Mouse (Mus musculus): ENCODE measurements around the gene Fbxo39. TPM values are rescaled to one million over a fixed set of nuclear protein-coding genes. Genes with fewer than 3 reads are reported as not detected.

Fbxo39 gene
- polyA plus RNA-seq (2014; fragmentation: Nextera tagmentation; extraction: Ambion mirVana), result not detected in 2 replicates

DNA sequence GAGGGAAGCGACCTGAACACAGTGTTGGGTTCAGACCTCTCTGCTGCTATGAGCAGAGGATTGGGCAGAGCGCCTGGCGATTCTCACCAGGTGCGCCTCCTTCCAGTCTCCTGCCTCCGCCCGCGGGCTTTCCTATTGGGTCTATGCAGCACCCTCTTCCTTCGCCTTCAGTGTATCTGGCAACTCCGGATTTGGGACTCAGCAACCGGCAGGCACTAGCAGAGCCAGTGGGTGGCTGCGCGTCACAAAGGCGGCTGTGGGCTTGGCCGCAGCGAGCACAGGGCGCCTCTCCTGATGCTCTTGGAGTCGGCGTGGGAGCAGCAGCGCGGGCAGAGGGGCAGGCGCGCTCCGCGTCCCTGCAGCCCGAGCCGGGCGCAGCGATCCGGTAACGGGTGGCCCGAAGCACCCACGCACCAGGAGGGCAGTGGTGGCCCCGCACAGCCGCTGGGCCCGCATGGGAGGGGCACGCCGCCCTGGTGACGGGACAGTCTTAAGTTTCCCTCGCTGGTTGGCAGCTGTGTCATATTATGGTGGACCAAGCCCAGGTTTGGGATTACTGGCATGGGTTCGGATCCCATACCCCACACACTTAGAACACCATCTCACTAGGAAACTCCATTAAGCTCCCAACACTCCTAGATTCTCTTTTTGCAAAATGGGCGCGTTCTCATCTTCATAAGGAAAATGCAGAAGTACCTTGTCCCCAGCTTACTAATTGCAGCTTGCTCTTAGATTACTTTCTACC, at the start of gene Fbxo39:
Fbxo39 (plus strand) TSS at position 294 of the 745 bp plus-strand sequence.
- H3K9me3 ChIP-seq (ENCODE audit: control insufficient read depth, low read length), result no peaks in the 10 kb centered on the region
- H3K27me3 ChIP-seq (ENCODE audit: control insufficient read depth, insufficient read depth, low read length), result peaks cover 19% of the 10 kb centered on the region
- no peaks in the 10 kb centered on the region for H3K36me3 ChIP-seq (replicated peaks; ENCODE audit: control insufficient read depth, insufficient read depth)
- peak within 1 kb of the TSS; percentile 54 for H3K4me2 ChIP-seq (replicated peaks)
- DNase-seq (ENCODE audit: low spot score) (no peak), ATAC-seq (ENCODE audit: low FRiP score) (no peak)
- H3K4me1 ChIP-seq (replicated peaks; ENCODE audit: control insufficient read depth, insufficient read depth, low read length), result 0 out of 2 replicates have a peak, but pooled peaks cover 3% of the 10 kb centered on the region
- peak within 1 kb of the TSS; percentile 45 for H3K9ac ChIP-seq
- H3K27ac ChIP-seq, result no peak within 1 kb of the TSS
- peak within 1 kb of the TSS; percentile 31 for H3K4me3 ChIP-seq (replicated peaks; ENCODE audit: low read length)
- WGBS, result 13% methylated on average over 42 of the region's 42 CpGs

DNA sequence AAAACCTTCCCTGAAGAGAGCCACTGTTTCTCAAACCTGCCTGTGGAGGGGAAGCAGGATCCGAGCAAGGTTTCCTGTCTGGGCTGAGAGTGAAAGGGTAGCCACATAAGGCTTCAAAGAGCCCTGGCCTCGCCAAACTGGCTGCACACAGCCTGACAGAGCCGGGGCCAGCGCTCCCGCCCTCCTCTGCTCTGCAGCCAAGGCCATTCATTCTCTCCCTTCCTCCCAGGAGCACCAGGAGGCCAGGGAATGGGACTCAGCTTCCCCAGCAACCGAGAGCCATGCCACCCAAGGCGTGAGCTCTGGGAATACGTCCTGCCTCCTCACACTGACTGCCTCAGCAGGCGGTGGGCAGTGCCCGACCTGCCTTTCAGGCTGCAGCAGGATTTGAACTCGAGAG, 48.8 kb upstream of the Fbxo39 start:
- no peaks in the 10 kb centered on the region for H3K36me3 ChIP-seq (replicated peaks; ENCODE audit: control insufficient read depth, insufficient read depth)
- DNase-seq (ENCODE audit: low spot score), result no peak
- H3K4me1 ChIP-seq (replicated peaks; ENCODE audit: control insufficient read depth, insufficient read depth, low read length), result peaks cover 4% of the 10 kb centered on the region; the same call in 1 of the 2 replicates
- H3K27ac ChIP-seq, result no peak overlapping the region
- H3K9ac ChIP-seq, result no peak overlapping the region
- no peaks in the 10 kb centered on the region for H3K9me3 ChIP-seq (ENCODE audit: control insufficient read depth, low read length)
- ATAC-seq (ENCODE audit: low FRiP score), result no peak
- H3K4me2 ChIP-seq (replicated peaks), result 0 out of 2 replicates have a peak overlapping the region, but pooled peaks have one; percentile 72
- peaks cover 25% of the 10 kb centered on the region for H3K27me3 ChIP-seq (ENCODE audit: control insufficient read depth, insufficient read depth, low read length)
- peak overlapping the region; percentile 34; the same call in 1 of the 2 replicates for H3K4me3 ChIP-seq (replicated peaks; ENCODE audit: low read length)
- 6% methylated on average over 11 of the region's 11 CpGs for WGBS

DNA sequence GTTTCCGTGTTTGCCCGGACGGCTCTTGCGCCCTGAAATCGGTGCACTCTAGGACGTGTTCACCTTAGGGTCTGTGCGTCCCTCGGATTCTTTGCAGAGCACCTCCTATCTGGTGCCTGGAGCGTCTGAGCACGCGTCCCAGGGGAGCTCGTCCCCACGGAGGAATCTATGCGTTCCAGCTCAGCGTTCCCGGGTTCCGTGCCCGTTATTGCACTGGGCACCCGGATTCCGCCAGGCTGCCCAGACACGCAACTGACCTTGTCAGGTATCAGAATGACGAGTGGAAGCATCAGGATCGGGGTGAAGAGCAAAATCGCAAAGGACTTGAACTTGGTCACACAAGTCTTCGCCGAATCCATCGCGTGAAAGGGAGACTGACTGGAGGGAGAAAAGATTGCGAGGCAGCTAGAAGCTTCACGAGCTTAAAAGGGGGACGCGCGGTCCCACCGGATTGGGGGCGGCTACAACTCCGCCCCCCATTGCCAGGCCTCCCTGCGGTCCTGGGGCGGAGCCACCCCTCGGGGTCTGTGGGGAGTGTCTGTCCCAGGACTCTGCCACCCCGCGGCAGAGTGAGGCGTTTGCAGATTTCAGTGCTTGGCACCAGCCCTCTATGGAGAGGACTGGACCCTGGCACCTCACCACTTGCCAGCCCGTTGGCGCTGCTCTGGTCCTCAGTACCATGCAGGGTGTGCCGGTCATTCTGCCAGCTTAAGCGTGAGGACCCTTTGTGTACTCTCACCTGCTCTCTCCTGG, 47.9 kb upstream of the Fbxo39 start:
- H3K27ac ChIP-seq, result no peak overlapping the region
- peaks cover 4% of the 10 kb centered on the region; the same call in 1 of the 2 replicates for H3K4me1 ChIP-seq (replicated peaks; ENCODE audit: control insufficient read depth, insufficient read depth, low read length)
- DNase-seq (ENCODE audit: low spot score), result peak; percentile 57
- peak overlapping the region; percentile 34 for H3K4me3 ChIP-seq (replicated peaks; ENCODE audit: low read length)
- WGBS, result 2% methylated on average over 46 of the region's 46 CpGs
- H3K9me3 ChIP-seq (ENCODE audit: control insufficient read depth, low read length), result no peaks in the 10 kb centered on the region
- H3K9ac ChIP-seq, result peak overlapping the region; percentile 47
- peak; percentile 83 for ATAC-seq (ENCODE audit: low FRiP score)
- H3K4me2 ChIP-seq (replicated peaks), result peak overlapping the region; percentile 72
- H3K27me3 ChIP-seq (ENCODE audit: control insufficient read depth, insufficient read depth, low read length), result peaks cover 25% of the 10 kb centered on the region
- H3K36me3 ChIP-seq (replicated peaks; ENCODE audit: control insufficient read depth, insufficient read depth), result no peaks in the 10 kb centered on the region

DNA sequence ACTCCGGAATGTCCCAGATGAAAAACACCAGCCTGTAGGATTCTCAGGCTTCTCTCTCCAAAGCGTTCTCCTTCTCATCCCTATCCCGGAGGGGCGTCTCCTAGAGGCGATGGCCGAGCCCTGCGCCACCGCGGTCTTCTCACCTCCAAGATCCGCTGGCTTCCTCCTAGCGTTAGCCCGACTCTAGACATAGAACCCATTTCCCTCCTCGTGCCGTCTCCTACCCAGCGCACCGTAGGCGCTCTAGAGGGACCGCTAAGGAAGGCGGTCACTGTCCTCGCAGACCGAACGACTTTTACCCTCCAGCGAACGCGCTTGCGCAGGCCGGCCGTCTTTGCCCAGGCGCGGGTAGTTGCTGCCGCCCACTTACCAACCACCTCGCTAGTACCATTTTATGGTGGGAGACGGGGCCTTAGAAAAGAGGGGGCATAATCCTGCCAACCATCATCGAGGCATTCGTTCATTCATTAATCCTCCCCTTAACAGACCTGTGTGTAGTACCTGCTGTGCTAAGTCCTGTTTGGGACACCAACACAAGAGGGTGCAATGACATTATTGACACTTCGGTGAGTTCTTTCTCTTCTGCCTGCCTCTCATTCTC, 47.2 kb upstream of the Fbxo39 start, which contains the start of gene Slc13a5:
Slc13a5 (minus strand) TSS at position 263 of the 601 bp plus-strand sequence.
- peak; percentile 60; the same call in 1 of the 2 replicates for ATAC-seq (ENCODE audit: low FRiP score)
- H3K9me3 ChIP-seq (ENCODE audit: control insufficient read depth, low read length), result no peaks in the 10 kb centered on the region
- peaks cover 25% of the 10 kb centered on the region for H3K27me3 ChIP-seq (ENCODE audit: control insufficient read depth, insufficient read depth, low read length)
- no peak within 1 kb of the TSS for H3K27ac ChIP-seq
- peak; percentile 39 for DNase-seq (ENCODE audit: low spot score)
- no peaks in the 10 kb centered on the region for H3K36me3 ChIP-seq (replicated peaks; ENCODE audit: control insufficient read depth, insufficient read depth)
- peak within 1 kb of the TSS; percentile 72 for H3K4me2 ChIP-seq (replicated peaks)
- H3K4me3 ChIP-seq (replicated peaks; ENCODE audit: low read length), result peak within 1 kb of the TSS; percentile 34
- H3K4me1 ChIP-seq (replicated peaks; ENCODE audit: control insufficient read depth, insufficient read depth, low read length), result peaks cover 4% of the 10 kb centered on the region; the same call in 1 of the 2 replicates
- peak within 1 kb of the TSS; percentile 47 for H3K9ac ChIP-seq
- 3% methylated on average over 36 of the region's 36 CpGs for whole genome bisulfite sequencing

DNA sequence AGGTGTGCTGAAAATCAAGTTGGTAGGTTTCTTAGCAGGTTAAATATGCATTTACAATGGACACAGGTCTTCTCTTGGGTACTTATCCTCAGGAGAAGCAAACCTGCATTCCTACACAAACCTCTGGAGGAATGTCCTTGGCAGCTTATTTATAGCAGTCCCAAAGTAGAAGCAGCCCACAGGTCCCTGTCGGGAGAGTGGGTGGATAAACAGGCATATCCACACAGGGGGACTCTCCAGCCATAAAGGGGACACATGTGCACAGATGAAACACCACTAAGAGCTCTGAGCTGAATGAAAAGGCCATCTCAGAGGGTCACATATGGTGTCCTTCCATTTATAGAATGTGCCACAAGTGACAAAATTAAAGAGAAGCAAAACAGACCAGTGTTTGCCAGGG, 42.5 kb upstream of the Fbxo39 start:
- Histone ChIP-seq H3K27ac (no peak overlapping the region), H3K4me2 (replicated peaks) (no peak overlapping the region), H3K27me3 (ENCODE audit: control insufficient read depth, insufficient read depth, low read length) (0 out of 2 replicates have a peak, but pooled peaks cover 5% of the 10 kb centered on the region), H3K4me3 (replicated peaks; ENCODE audit: low read length) (no peak overlapping the region), H3K36me3 (replicated peaks; ENCODE audit: control insufficient read depth, insufficient read depth) (no peaks in the 10 kb centered on the region), H3K9me3 (ENCODE audit: control insufficient read depth, low read length) (no peaks in the 10 kb centered on the region), H3K9ac (no peak overlapping the region), H3K4me1 (replicated peaks; ENCODE audit: control insufficient read depth, insufficient read depth, low read length) (no peaks in the 10 kb centered on the region)
- no peak for DNase-seq (ENCODE audit: low spot score)
- 79% methylated on average over 1 of the region's 1 CpGs for WGBS
- ATAC-seq (ENCODE audit: low FRiP score), result no peak

DNA sequence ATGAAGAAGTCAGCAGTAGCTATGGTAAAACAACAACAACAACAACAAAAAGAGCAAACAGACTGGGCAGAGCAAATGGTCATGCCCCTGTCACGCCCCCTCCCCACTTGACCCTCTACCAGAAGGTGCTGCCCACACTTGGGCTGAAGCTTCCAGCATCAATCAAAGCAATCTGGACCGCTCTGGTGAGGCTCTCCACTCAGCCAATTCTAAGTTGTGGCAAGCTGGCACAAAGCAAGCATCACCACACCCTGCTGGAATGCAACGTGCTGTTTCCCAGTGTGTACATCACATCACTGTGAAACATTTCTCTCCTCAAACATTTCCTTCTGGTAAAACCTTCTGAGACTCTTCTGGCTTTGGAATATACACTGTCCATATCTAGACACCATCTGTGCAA, 40.9 kb upstream of the Fbxo39 start:
- Histone ChIP-seq H3K27me3 (ENCODE audit: control insufficient read depth, insufficient read depth, low read length) (no peaks in the 10 kb centered on the region), H3K27ac (no peak overlapping the region), H3K4me3 (replicated peaks; ENCODE audit: low read length) (no peak overlapping the region), H3K4me2 (replicated peaks) (no peak overlapping the region), H3K4me1 (replicated peaks; ENCODE audit: control insufficient read depth, insufficient read depth, low read length) (no peaks in the 10 kb centered on the region), H3K9ac (no peak overlapping the region), H3K9me3 (ENCODE audit: control insufficient read depth, low read length) (no peaks in the 10 kb centered on the region), H3K36me3 (replicated peaks; ENCODE audit: control insufficient read depth, insufficient read depth) (no peaks in the 10 kb centered on the region)
- 65% methylated on average over 3 of the region's 3 CpGs for WGBS
- ATAC-seq (ENCODE audit: low FRiP score) (no peak), DNase-seq (ENCODE audit: low spot score) (no peak)

- DNase-seq (ENCODE audit: low spot score) (no peak), ATAC-seq (ENCODE audit: low FRiP score) (no peak)
- no peak overlapping the region for H3K4me2 ChIP-seq (replicated peaks)
- H3K9me3 ChIP-seq (ENCODE audit: control insufficient read depth, low read length), result no peaks in the 10 kb centered on the region
- no peak overlapping the region for H3K27ac ChIP-seq
- no peak overlapping the region for H3K4me3 ChIP-seq (replicated peaks; ENCODE audit: low read length)
- no peak overlapping the region for H3K9ac ChIP-seq
- 86% methylated on average over 5 of the region's 5 CpGs for WGBS
- no peaks in the 10 kb centered on the region for H3K27me3 ChIP-seq (ENCODE audit: control insufficient read depth, insufficient read depth, low read length)
- no peaks in the 10 kb centered on the region for H3K36me3 ChIP-seq (replicated peaks; ENCODE audit: control insufficient read depth, insufficient read depth)
- no peaks in the 10 kb centered on the region for H3K4me1 ChIP-seq (replicated peaks; ENCODE audit: control insufficient read depth, insufficient read depth, low read length)
Measured at GRCm38 (mm10) chr11:72281143-72281851, 32.9 kb upstream of the Fbxo39 start.

- Histone ChIP-seq H3K27me3 (ENCODE audit: control insufficient read depth, insufficient read depth, low read length) (no peaks in the 10 kb centered on the region), H3K9ac (no peak overlapping the region), H3K9me3 (ENCODE audit: control insufficient read depth, low read length) (no peaks in the 10 kb centered on the region), H3K4me3 (replicated peaks; ENCODE audit: low read length) (no peak overlapping the region), H3K4me2 (replicated peaks) (no peak overlapping the region), H3K36me3 (replicated peaks; ENCODE audit: control insufficient read depth, insufficient read depth) (no peaks in the 10 kb centered on the region), H3K4me1 (replicated peaks; ENCODE audit: control insufficient read depth, insufficient read depth, low read length) (no peaks in the 10 kb centered on the region), H3K27ac (no peak overlapping the region)
- WGBS, result 67% methylated on average over 5 of the region's 5 CpGs
- ATAC-seq (ENCODE audit: low FRiP score), result no peak
- no peak for DNase-seq (ENCODE audit: low spot score)
Measured at GRCm38 (mm10) chr11:72281852-72282400, 32.3 kb upstream of the Fbxo39 start.

All from hindbrain, embryonic 14.5 days (tissue).